Mouse (Mus musculus) myocyte (in vitro differentiated cells): ENCODE data around the gene Mroh3. TPM values are rescaled to one million over a fixed set of nuclear protein-coding genes. Genes with fewer than 3 reads are reported as not detected.

Source experiments
- H3K27me3 ChIP-seq: one replicate; pipeline ENCODE4 v1.6.1; 2011; ENCODE audit not compliant: control insufficient read depth, insufficient read depth, insufficient read length
- H3K36me3 ChIP-seq: one replicate; pipeline ENCODE4 v1.6.1; 2011; ENCODE audit not compliant: control insufficient read depth, insufficient read depth
- H3K4me2 ChIP-seq: one replicate; pipeline ENCODE4 v1.6.1; 2011; ENCODE audit warnings: low read depth, control low read depth
- H3K4me3 ChIP-seq: one replicate; pipeline ENCODE4 v1.5.1; 2011; ENCODE audit warnings: mild to moderate bottlenecking, control low read depth, moderate library complexity
- H3K79me2 ChIP-seq: one replicate; pipeline ENCODE4 v1.6.1; 2011; ENCODE audit not compliant: control insufficient read depth, insufficient read depth
- H3ac ChIP-seq: one replicate; pipeline ENCODE4 v1.6.1; 2011; ENCODE audit not compliant: control insufficient read depth, insufficient read length
- CEBPB ChIP-seq: IDR thresholded peaks from 2 replicates; pipeline ENCODE4 v1.6.1; 2011; ENCODE audit warnings: mild to moderate bottlenecking, moderate library complexity; ENCODE audit not compliant: poor library complexity, insufficient read depth, severe bottlenecking
- E2F4 ChIP-seq: IDR thresholded peaks from one replicate; pipeline ENCODE4 v1.6.1; 2011; ENCODE audit warnings: mild to moderate bottlenecking, control low read depth, moderate library complexity; ENCODE audit not compliant: insufficient read depth
- MAX ChIP-seq: IDR thresholded peaks from one replicate; pipeline ENCODE4 v1.6.1; 2011; ENCODE audit warnings: low read depth, mild to moderate bottlenecking, control low read depth
- MYOD1 ChIP-seq, 3 experiments: IDR thresholded peaks; one replicate each; pipeline ENCODE4 v1.6.1; 2011; ENCODE audit warnings: control low read depth in 2 of 3, low read depth in 2 of 3, mild to moderate bottlenecking in 2 of 3, moderate library complexity in 1 of 3; ENCODE audit not compliant: insufficient read length in 2 of 3, control insufficient read depth in 1 of 3
- MYOG ChIP-seq, 3 experiments: IDR thresholded peaks; one replicate each; pipeline ENCODE4 v1.6.1; 2011; ENCODE audit warnings: control low read depth in 2 of 3, low read depth in 2 of 3, mild to moderate bottlenecking in 2 of 3; ENCODE audit not compliant: insufficient read length in 2 of 3, control insufficient read depth in 1 of 3, insufficient read depth in 1 of 3
- POLR2A ChIP-seq: IDR thresholded peaks from one replicate; pipeline ENCODE4 v1.6.1; 2011; ENCODE audit warnings: low read depth, mild to moderate bottlenecking, control low read depth, moderate library complexity; ENCODE audit not compliant: insufficient read length
- POLR2AphosphoS2 ChIP-seq: IDR thresholded peaks from one replicate; pipeline ENCODE4 v1.6.1; 2011; ENCODE audit warnings: low read depth, control low read depth; ENCODE audit not compliant: insufficient read length
- REST ChIP-seq: IDR thresholded peaks from one replicate; pipeline ENCODE4 v1.6.1; 2011; ENCODE audit warnings: mild to moderate bottlenecking, control low read depth, moderate library complexity; ENCODE audit not compliant: insufficient read depth, insufficient read length
- SRF ChIP-seq: IDR thresholded peaks from one replicate; pipeline ENCODE4 v1.6.1; 2011; ENCODE audit warnings: low read depth; ENCODE audit not compliant: control insufficient read depth, insufficient read length
- TCF12 ChIP-seq: IDR thresholded peaks from one replicate; pipeline ENCODE4 v1.6.1; 2011; ENCODE audit warnings: mild to moderate bottlenecking, control low read depth; ENCODE audit not compliant: poor library complexity, insufficient read depth, severe bottlenecking
- TCF3 ChIP-seq: IDR thresholded peaks from one replicate; pipeline ENCODE4 v1.6.1; 2011; ENCODE audit warnings: low read depth, control low read depth; ENCODE audit not compliant: insufficient read length
- USF1 ChIP-seq: IDR thresholded peaks from one replicate; pipeline ENCODE4 v1.6.1; 2011; ENCODE audit warnings: low read depth, mild to moderate bottlenecking, control low read depth, moderate library complexity
- polyA plus RNA-seq: library from polyadenylated mRNA; unstranded; fragments of >200 nt; fragmentation: generic; extraction: Trizol; gene quantifications from one replicate; pipeline ENCODE4 v1.2.1, GENCODE M21; 2012; ENCODE audit warnings: missing spikeins

Gene Mroh3
- polyA plus RNA-seq, 1 experiment: 0.16 TPM

- no peaks in the 10 kb centered on the region for H3K79me2 ChIP-seq
- H3K4me2 ChIP-seq: no peak overlapping the region
- TF ChIP-seq SRF: no peak
- no peak for TF ChIP-seq POLR2AphosphoS2
- TF ChIP-seq CEBPB: no peak
- no peak for TF ChIP-seq E2F4
- TF ChIP-seq MYOG (IDR thresholded peaks at IDR 0.05; ENCODE audit: control insufficient read depth in 1 of 3, insufficient read depth in 1 of 3, insufficient read length in 2 of 3, low read depth in 2 of 3): no peak
- TF ChIP-seq REST: no peak
- TF ChIP-seq TCF3: no peak
- TF ChIP-seq USF1: no peak
- TF ChIP-seq MAX: no peak
- no peak for TF ChIP-seq POLR2A
- no peak for TF ChIP-seq TCF12
- TF ChIP-seq MYOD1 (IDR thresholded peaks at IDR 0.05; ENCODE audit: control insufficient read depth in 1 of 3, insufficient read length in 2 of 3, low read depth in 2 of 3): no peak
- no peak overlapping the region for H3K4me3 ChIP-seq
- no peak overlapping the region for H3ac ChIP-seq
- H3K27me3 ChIP-seq: no peaks in the 10 kb centered on the region
- H3K36me3 ChIP-seq: peaks cover 37% of the 10 kb centered on the region
Measured at GRCm38 (mm10) chr1:136151371-136151770, 61.3 kb downstream of the Mroh3 start.

GRCm38 (mm10) chr1:136149702-136150101, 62.9 kb downstream of the Mroh3 start:
- peaks cover 31% of the 10 kb centered on the region for H3K36me3 ChIP-seq
- H3K4me2 ChIP-seq: no peak overlapping the region
- no peak for TF ChIP-seq CEBPB
- TF ChIP-seq MYOD1 (IDR thresholded peaks at IDR 0.05; ENCODE audit: control insufficient read depth in 1 of 3, insufficient read length in 2 of 3, low read depth in 2 of 3): peak in 1 of 3 experiments; percentile 12
- no peak for TF ChIP-seq TCF3
- no peaks in the 10 kb centered on the region for H3K27me3 ChIP-seq
- H3K4me3 ChIP-seq: no peak overlapping the region
- H3K79me2 ChIP-seq: no peaks in the 10 kb centered on the region
- no peak overlapping the region for H3ac ChIP-seq

DNA sequence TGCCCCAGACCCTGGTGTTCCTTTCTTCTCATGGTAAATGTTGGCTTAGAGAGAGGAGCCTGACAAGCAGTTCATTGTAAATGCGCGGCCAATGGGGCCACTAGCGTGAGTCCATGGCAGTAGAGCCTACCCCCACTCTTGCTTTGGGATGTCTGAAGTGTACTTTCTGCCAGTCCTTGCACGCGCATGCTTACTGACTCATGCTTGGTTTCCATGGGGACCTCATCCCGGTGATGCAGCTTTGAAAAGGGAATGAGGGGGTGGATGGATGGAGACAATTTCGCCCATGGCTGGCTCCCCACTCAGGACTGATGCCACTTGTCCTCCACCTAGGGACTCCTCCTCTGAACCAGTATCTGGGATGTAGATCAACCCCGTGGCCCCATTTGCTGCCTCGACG, 69.1 kb downstream of the Mroh3 start:
- no peak overlapping the region for H3ac ChIP-seq
- H3K27me3 ChIP-seq: no peaks in the 10 kb centered on the region
- H3K4me3 ChIP-seq: no peak overlapping the region
- TF ChIP-seq REST: no peak
- no peak for TF ChIP-seq TCF12
- no peak for TF ChIP-seq CEBPB
- TF ChIP-seq POLR2AphosphoS2: no peak
- no peak for TF ChIP-seq TCF3
- TF ChIP-seq MYOD1 (IDR thresholded peaks at IDR 0.05; ENCODE audit: control insufficient read depth in 1 of 3, insufficient read length in 2 of 3, low read depth in 2 of 3): no peak
- no peak for TF ChIP-seq USF1
- no peak for TF ChIP-seq POLR2A
- TF ChIP-seq MYOG (IDR thresholded peaks at IDR 0.05; ENCODE audit: control insufficient read depth in 1 of 3, insufficient read depth in 1 of 3, insufficient read length in 2 of 3, low read depth in 2 of 3): no peak
- no peak for TF ChIP-seq MAX
- H3K36me3 ChIP-seq: peaks cover under 1% of the 10 kb centered on the region
- peaks cover 24% of the 10 kb centered on the region for H3K79me2 ChIP-seq
- H3K4me2 ChIP-seq: no peak overlapping the region

DNA sequence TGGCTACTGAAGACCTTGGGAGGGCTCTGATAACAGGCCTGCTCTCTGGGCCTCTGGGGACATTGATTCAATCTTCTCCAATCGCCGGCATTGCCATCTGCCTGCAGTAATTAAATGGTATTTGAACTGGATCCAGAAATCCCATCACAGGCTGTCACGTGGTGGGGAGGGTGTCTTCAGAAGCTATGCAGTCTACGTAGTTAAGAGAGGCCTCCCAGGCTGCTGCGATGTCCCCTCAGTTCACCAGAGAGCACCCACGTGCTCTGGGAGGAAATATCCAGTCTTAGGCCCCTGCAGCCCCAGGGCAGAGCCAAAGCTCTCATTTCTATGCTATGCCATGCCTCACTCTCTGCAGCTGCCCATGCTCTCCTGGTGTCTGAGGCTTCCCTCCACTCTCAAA, 70.3 kb downstream of the Mroh3 start:
- peak; percentile 42 for TF ChIP-seq USF1
- no peak for TF ChIP-seq MYOD1 (IDR thresholded peaks at IDR 0.05; ENCODE audit: control insufficient read depth in 1 of 3, insufficient read length in 2 of 3, low read depth in 2 of 3)
- Histone ChIP-seq H3K4me3 (no peak overlapping the region), H3K36me3 (no peaks in the 10 kb centered on the region), H3K79me2 (peaks cover 29% of the 10 kb centered on the region), H3K4me2 (no peak overlapping the region), H3ac (no peak overlapping the region), H3K27me3 (no peaks in the 10 kb centered on the region)

- Histone ChIP-seq H3K4me3 (no peak overlapping the region), H3K36me3 (no peaks in the 10 kb centered on the region), H3ac (no peak overlapping the region), H3K27me3 (no peaks in the 10 kb centered on the region), H3K79me2 (peaks cover 29% of the 10 kb centered on the region), H3K4me2 (peak overlapping the region; percentile 22)
- TF ChIP-seq SRF (no peak), USF1 (peak; percentile 34), MYOD1 (IDR thresholded peaks at IDR 0.05; ENCODE audit: control insufficient read depth in 1 of 3, insufficient read length in 2 of 3, low read depth in 2 of 3) (no peak)
Measured at GRCm38 (mm10) chr1:136141176-136141950, 71.3 kb downstream of the Mroh3 start.
